Mouse (Mus musculus): ENCODE measurements at regions not wholly inside any gene's neighbourhood (a gene's known extent, or its start where the extent isn't known, plus 50 kb on each side); places are given as distances from the start of the nearest gene placed in this dataset.

DNA sequence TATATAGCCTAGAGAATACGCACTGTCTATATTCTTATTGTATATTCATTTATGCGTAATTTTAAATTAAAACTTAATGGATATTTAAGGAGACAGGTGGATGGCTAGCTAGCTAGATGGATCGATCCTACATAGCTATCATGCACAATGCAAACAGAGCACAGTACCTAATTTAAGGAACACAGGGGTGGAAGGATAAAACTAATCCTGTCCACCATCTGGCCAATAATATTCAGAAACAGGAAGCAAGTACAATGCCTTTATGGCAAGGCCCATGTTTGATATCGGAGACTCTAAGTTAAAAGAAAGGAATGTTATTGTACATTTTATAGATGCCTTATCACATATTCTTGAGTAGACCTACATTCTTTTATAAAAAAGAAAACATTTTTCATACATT, 396.4 kb downstream of the Med10 start:
- no peaks in the 10 kb centered on the region for H3K9me3 ChIP-seq (replicated peaks)
- no peak overlapping the region for H3K4me3 ChIP-seq
- no peaks in the 10 kb centered on the region for H3K36me3 ChIP-seq
- H3K27ac ChIP-seq = no peak overlapping the region
- no peaks in the 10 kb centered on the region for H3K27me3 ChIP-seq (ENCODE audit: low read depth, poor library complexity, severe bottlenecking)
- no peaks in the 10 kb centered on the region for H3K4me1 ChIP-seq
- 97% methylated on average over 4 of the region's 4 CpGs for WGBS
- DNase-seq (ENCODE audit: low spot score) = no peak

DNA sequence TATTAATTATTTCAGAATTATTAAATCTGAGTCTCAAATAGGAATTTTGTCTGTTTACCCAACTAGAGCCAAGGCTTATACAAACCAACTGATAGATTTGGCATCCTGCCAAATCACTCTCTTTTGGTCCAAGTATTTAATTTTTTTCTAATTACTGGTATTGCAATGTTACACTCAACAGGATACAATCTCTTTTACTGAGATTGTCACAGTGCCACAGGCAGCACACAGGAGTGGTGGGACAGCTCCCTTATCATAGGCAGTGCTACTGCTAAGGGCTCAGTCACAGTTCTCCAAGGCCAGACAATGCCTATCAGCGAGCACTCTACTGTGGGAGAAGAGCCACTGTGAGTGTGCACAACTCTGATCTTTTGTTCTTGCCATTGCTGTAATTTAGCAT, 396.9 kb downstream of the Med10 start:
- DNase-seq (ENCODE audit: low spot score) = no peak
- WGBS = 96% methylated on average over 1 of the region's 1 CpGs
- no peaks in the 10 kb centered on the region for H3K36me3 ChIP-seq

DNA sequence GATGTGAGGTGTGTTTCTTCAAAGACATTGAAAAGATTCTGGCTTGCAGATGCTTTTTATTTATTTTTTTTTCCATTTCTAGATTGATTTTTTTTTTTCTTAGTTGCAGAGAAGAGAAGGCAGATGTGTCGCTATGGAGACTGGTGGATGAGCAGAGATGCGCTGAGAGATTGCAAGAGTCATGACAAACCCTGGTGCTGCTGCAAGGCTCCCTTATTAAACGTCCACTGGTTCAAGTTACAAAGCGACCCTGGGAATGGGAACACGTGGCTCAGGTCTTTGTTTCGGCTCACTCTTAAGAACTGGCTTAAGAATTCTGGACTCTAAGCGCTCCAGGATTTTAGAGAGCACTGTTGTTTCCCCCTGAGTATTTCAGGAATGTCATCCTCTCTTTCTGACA, 403.1 kb downstream of the Med10 start:
- DNase-seq (ENCODE audit: low spot score) = no peak
- 65% methylated on average over 7 of the region's 7 CpGs for WGBS
- no peak overlapping the region for H3K27ac ChIP-seq
- no peak overlapping the region for H3K4me3 ChIP-seq
- H3K36me3 ChIP-seq = no peaks in the 10 kb centered on the region
- peaks cover 7% of the 10 kb centered on the region; the same call in 1 of the 2 replicates for H3K4me1 ChIP-seq
- H3K27me3 ChIP-seq (ENCODE audit: low read depth, poor library complexity, severe bottlenecking) = no peaks in the 10 kb centered on the region
- H3K9me3 ChIP-seq (replicated peaks) = no peaks in the 10 kb centered on the region

More for the DNA sequence above, 396.9 kb downstream of the Med10 start:
- Histone ChIP-seq H3K9me3 (replicated peaks) (no peaks in the 10 kb centered on the region), H3K27ac (no peak overlapping the region), H3K4me3 (no peak overlapping the region), H3K4me1 (no peaks in the 10 kb centered on the region), H3K27me3 (ENCODE audit: low read depth, poor library complexity, severe bottlenecking) (no peaks in the 10 kb centered on the region)

DNA sequence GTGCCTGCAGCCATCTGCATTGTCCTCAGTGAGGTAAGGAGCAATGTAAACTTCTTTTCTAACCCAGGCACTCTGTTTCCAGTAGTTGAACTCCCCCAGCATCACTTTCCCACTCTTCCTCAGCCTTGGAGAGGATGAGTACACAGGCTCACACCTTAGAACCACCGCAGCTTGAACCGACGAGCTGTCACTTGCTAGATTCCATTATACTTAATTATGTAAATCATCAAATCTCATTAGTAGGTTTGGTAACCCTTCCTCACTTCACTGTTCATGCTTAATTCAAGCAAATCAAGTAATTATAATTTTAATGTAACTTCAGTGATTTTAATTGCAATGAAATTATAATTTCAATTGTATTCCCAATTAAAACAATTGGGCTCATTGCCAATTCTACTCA, 408.0 kb downstream of the Med10 start:
- Histone ChIP-seq H3K36me3 (no peaks in the 10 kb centered on the region), H3K4me3 (no peak overlapping the region), H3K4me1 (peaks cover 14% of the 10 kb centered on the region), H3K27ac (no peak overlapping the region), H3K27me3 (ENCODE audit: low read depth, poor library complexity, severe bottlenecking) (no peaks in the 10 kb centered on the region), H3K9me3 (replicated peaks) (no peaks in the 10 kb centered on the region)
- DNase-seq (ENCODE audit: low spot score) = no peak
- 83% methylated on average over 3 of the region's 3 CpGs for WGBS

- Histone ChIP-seq H3K27me3 (ENCODE audit: low read depth, poor library complexity, severe bottlenecking) (no peaks in the 10 kb centered on the region), H3K9me3 (replicated peaks) (no peaks in the 10 kb centered on the region), H3K4me1 (peaks cover 10% of the 10 kb centered on the region), H3K27ac (no peak overlapping the region), H3K36me3 (no peaks in the 10 kb centered on the region), H3K4me3 (no peak overlapping the region)
- no peak for DNase-seq (ENCODE audit: low spot score)
- WGBS = 92% methylated on average over 3 of the region's 3 CpGs
These were observed 410.8 kb downstream of the Med10 start for GRCm38 (mm10) chr13:70213017-70213416.

GRCm38 (mm10) chr13:70213622-70214021, 411.4 kb downstream of the Med10 start:
- Histone ChIP-seq H3K27ac (peak overlapping the region; percentile 19; the same call in 1 of the 2 replicates), H3K36me3 (no peaks in the 10 kb centered on the region), H3K4me1 (peaks cover 10% of the 10 kb centered on the region), H3K9me3 (replicated peaks) (no peaks in the 10 kb centered on the region), H3K4me3 (no peak overlapping the region), H3K27me3 (ENCODE audit: low read depth, poor library complexity, severe bottlenecking) (no peaks in the 10 kb centered on the region)
- no peak for DNase-seq (ENCODE audit: low spot score)
- WGBS = 83% methylated on average over 2 of the region's 2 CpGs

DNA sequence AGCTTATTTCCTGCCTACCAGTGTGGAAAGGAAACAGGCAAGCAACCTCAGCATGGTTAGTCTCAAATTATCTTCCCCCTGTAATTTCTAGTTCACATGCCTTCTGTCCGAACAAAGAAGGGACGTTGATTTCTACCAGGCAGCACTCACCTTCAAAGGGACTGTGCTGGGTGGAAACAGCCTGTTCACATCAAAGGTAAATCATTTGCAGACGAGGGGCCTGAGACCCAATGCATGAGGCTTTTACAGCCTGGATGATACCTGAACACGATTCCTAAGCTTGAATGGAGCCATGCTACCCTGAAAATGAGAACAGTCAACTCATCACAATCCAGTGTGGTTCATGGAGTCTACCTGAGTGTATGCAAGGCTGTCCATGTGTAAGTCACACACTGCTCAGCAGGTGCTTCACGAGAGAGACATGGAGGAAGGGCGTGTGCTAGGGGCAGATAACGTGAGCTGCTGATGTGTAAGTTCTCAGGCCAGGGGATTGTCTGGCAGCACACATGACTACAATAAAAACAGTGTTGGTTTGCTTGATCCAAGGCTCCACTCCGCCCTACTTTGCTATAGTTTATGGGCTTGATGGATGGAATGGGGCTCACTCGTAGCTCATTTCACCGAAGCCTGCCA, 411.9 kb downstream of the Med10 start:
- H3K4me3 ChIP-seq = no peak overlapping the region
- no peak for DNase-seq (ENCODE audit: low spot score)
- H3K36me3 ChIP-seq = no peaks in the 10 kb centered on the region
- H3K27me3 ChIP-seq (ENCODE audit: low read depth, poor library complexity, severe bottlenecking) = no peaks in the 10 kb centered on the region
- H3K9me3 ChIP-seq (replicated peaks) = no peaks in the 10 kb centered on the region
- peak overlapping the region; percentile 19; the same call in 1 of the 2 replicates for H3K27ac ChIP-seq
- 57% methylated on average over 10 of the region's 10 CpGs for WGBS
- H3K4me1 ChIP-seq = peaks cover 10% of the 10 kb centered on the region

GRCm38 (mm10) chr13:70216134-70216533, 413.9 kb downstream of the Med10 start:
- Histone ChIP-seq H3K4me1 (peaks cover 10% of the 10 kb centered on the region), H3K27ac (no peak overlapping the region), H3K36me3 (no peaks in the 10 kb centered on the region), H3K4me3 (no peak overlapping the region), H3K9me3 (replicated peaks) (no peaks in the 10 kb centered on the region), H3K27me3 (ENCODE audit: low read depth, poor library complexity, severe bottlenecking) (no peaks in the 10 kb centered on the region)
- no peak for DNase-seq (ENCODE audit: low spot score)
- WGBS = 85% methylated on average over 6 of the region's 6 CpGs

- Histone ChIP-seq H3K9me3 (replicated peaks) (no peaks in the 10 kb centered on the region), H3K4me1 (peaks cover 13% of the 10 kb centered on the region), H3K27me3 (ENCODE audit: low read depth, poor library complexity, severe bottlenecking) (no peaks in the 10 kb centered on the region), H3K4me3 (no peak overlapping the region), H3K36me3 (no peaks in the 10 kb centered on the region), H3K27ac (no peak overlapping the region)
- 90% methylated on average over 15 of the region's 15 CpGs for WGBS
- DNase-seq (ENCODE audit: low spot score) = no peak
These were observed 415.4 kb downstream of the Med10 start for GRCm38 (mm10) chr13:70217429-70218133.

GRCm38 (mm10) chr13:70223485-70223884, 413.9 kb downstream of the Ice1 start:
- Histone ChIP-seq H3K9me3 (replicated peaks) (no peaks in the 10 kb centered on the region), H3K4me1 (peaks cover 3% of the 10 kb centered on the region; the same call in 1 of the 2 replicates), H3K27me3 (ENCODE audit: low read depth, poor library complexity, severe bottlenecking) (no peaks in the 10 kb centered on the region), H3K36me3 (no peaks in the 10 kb centered on the region), H3K4me3 (no peak overlapping the region), H3K27ac (no peak overlapping the region)
- no peak for DNase-seq (ENCODE audit: low spot score)
- 79% methylated on average over 5 of the region's 5 CpGs for WGBS

- Histone ChIP-seq H3K27me3 (ENCODE audit: low read depth, poor library complexity, severe bottlenecking) (no peaks in the 10 kb centered on the region; the same call in 1 of the 2 replicates), H3K4me1 (no peaks in the 10 kb centered on the region), H3K27ac (no peak overlapping the region), H3K36me3 (no peaks in the 10 kb centered on the region), H3K9me3 (replicated peaks) (no peaks in the 10 kb centered on the region), H3K4me3 (no peak overlapping the region)
- no peak for DNase-seq (ENCODE audit: low spot score)
- 80% methylated on average over 6 of the region's 6 CpGs for WGBS
These were observed 410.3 kb downstream of the Ice1 start for GRCm38 (mm10) chr13:70227167-70227566.

DNA sequence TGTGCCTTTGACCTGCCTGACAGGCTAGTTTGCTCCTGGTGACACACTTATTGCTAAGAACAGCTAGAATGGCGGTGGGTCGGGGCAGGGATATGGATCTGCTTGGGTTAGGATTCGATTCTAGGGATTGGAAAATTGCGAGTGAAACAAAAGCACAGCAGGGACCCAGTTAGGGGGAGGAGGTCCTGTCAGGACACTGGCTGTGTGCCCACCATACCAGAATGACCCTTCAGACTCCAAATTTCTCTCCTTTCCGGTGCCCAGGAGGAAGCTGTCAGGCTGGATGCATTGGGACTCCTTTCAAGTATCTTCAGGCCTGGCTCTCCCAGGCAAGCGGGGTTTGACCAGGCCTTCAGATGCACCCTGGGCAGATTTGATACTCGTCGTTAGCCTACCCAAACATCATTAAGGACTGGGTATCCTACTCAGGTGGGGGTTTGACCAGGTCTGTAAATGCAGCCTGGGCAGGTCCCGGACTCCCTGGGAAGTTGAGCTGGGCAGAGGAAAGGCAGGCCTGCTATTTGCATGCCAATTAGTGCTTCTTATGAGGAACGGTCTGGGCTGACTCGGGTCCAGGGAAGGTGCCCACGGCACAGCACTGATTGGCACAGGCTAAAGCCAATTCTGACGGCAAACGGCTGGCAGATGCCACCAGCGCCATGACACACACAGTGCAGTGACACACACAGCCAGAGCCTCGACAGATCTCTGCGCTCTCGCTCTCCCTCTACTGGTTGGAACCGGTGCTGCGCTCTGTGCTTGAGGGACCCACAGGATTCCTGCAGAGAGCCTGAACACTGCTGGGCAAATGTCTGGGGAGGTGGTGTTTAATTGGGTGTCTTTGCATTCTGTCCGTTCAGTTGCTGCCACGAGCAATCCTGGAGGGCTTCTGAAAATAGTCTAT, 403.3 kb downstream of the Ice1 start:
- no peaks in the 10 kb centered on the region for H3K9me3 ChIP-seq (replicated peaks)
- H3K36me3 ChIP-seq = no peaks in the 10 kb centered on the region
- WGBS = 40% methylated on average over 22 of the region's 22 CpGs
- H3K27ac ChIP-seq = peak overlapping the region; percentile 30; the same call in 1 of the 2 replicates
- peaks cover 14% of the 10 kb centered on the region; the same call in 1 of the 2 replicates for H3K27me3 ChIP-seq (ENCODE audit: low read depth, poor library complexity, severe bottlenecking)
- DNase-seq (ENCODE audit: low spot score) = peak; percentile 83
- H3K4me1 ChIP-seq = 0 out of 2 replicates have a peak, but pooled peaks cover 2% of the 10 kb centered on the region
- H3K4me3 ChIP-seq = peak overlapping the region; percentile 21; the same call in 1 of the 2 replicates

Measured in limb, embryonic 10.5 days (tissue).